Mouse (Mus musculus) myocyte (in vitro differentiated cells): ENCODE results near the gene Ripk1.

Experiments
- POLR2A ChIP-seq: IDR thresholded peaks from one replicate; pipeline ENCODE4 v1.6.1; 2011; ENCODE audit warnings: low read depth, mild to moderate bottlenecking, control low read depth, moderate library complexity; ENCODE audit not compliant: insufficient read length
- USF1 ChIP-seq: IDR thresholded peaks from one replicate; pipeline ENCODE4 v1.6.1; 2011; ENCODE audit warnings: low read depth, mild to moderate bottlenecking, control low read depth, moderate library complexity

DNA sequence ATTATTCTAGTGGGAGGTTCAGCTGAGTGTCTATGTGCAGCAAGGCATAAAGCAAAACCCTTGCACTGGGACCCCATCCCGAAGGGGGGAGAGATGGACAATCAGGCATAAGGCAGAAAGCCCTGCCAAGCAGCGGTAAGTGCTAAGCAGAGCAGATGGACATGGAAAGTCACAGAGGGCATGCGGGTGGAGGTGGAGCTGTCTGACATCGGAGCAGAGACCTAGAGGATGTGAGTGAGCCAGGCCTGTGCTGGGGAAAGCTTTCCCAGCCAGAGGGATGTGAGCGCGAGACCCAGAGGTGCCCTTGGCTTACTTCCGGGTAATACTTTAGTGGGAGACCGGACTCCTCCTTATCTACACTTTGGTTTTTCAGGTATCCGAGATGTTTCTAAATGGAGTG, 57.9 kb downstream of the Ripk1 start:
- TF ChIP-seq USF1 (no peak), POLR2A (no peak)
